Mouse (Mus musculus) myocyte (in vitro differentiated cells): ENCODE results near the gene Stat3.

Experiments
- E2F4 ChIP-seq: IDR thresholded peaks from one replicate; pipeline ENCODE4 v1.6.1; 2011; ENCODE audit warnings: mild to moderate bottlenecking, control low read depth, moderate library complexity; ENCODE audit not compliant: insufficient read depth
- MAX ChIP-seq: IDR thresholded peaks from one replicate; pipeline ENCODE4 v1.6.1; 2011; ENCODE audit warnings: low read depth, mild to moderate bottlenecking, control low read depth
- MYOD1 ChIP-seq, 3 experiments: IDR thresholded peaks; one replicate each; pipeline ENCODE4 v1.6.1; 2011; ENCODE audit warnings: control low read depth in 2 of 3, low read depth in 2 of 3, mild to moderate bottlenecking in 2 of 3, moderate library complexity in 1 of 3; ENCODE audit not compliant: insufficient read length in 2 of 3, control insufficient read depth in 1 of 3
- MYOG ChIP-seq, 3 experiments: IDR thresholded peaks; one replicate each; pipeline ENCODE4 v1.6.1; 2011; ENCODE audit warnings: control low read depth in 2 of 3, low read depth in 2 of 3, mild to moderate bottlenecking in 2 of 3; ENCODE audit not compliant: insufficient read length in 2 of 3, control insufficient read depth in 1 of 3, insufficient read depth in 1 of 3
- POLR2A ChIP-seq: IDR thresholded peaks from one replicate; pipeline ENCODE4 v1.6.1; 2011; ENCODE audit warnings: low read depth, mild to moderate bottlenecking, control low read depth, moderate library complexity; ENCODE audit not compliant: insufficient read length
- POLR2AphosphoS2 ChIP-seq: IDR thresholded peaks from one replicate; pipeline ENCODE4 v1.6.1; 2011; ENCODE audit warnings: low read depth, control low read depth; ENCODE audit not compliant: insufficient read length
- SRF ChIP-seq: IDR thresholded peaks from one replicate; pipeline ENCODE4 v1.6.1; 2011; ENCODE audit warnings: low read depth; ENCODE audit not compliant: control insufficient read depth, insufficient read length
- TCF12 ChIP-seq: IDR thresholded peaks from one replicate; pipeline ENCODE4 v1.6.1; 2011; ENCODE audit warnings: mild to moderate bottlenecking, control low read depth; ENCODE audit not compliant: poor library complexity, insufficient read depth, severe bottlenecking
- USF1 ChIP-seq: IDR thresholded peaks from one replicate; pipeline ENCODE4 v1.6.1; 2011; ENCODE audit warnings: low read depth, mild to moderate bottlenecking, control low read depth, moderate library complexity

- TF ChIP-seq SRF (no peak), MAX (no peak), USF1 (no peak), POLR2A (no peak), MYOG (IDR thresholded peaks at IDR 0.05; ENCODE audit: control insufficient read depth in 1 of 3, insufficient read depth in 1 of 3, insufficient read length in 2 of 3, low read depth in 2 of 3) (no peak), E2F4 (no peak), POLR2AphosphoS2 (no peak), TCF12 (no peak), MYOD1 (IDR thresholded peaks at IDR 0.05; ENCODE audit: control insufficient read depth in 1 of 3, insufficient read length in 2 of 3, low read depth in 2 of 3) (no peak)
Measured at GRCm38 (mm10) chr11:100918007-100918406, 21.3 kb downstream of the Stat3 start.
